Mouse (Mus musculus) bone marrow macrophage, adult 2 months (primary cell): ENCODE data around the gene Pop7.

Source experiments
- CTCF ChIP-seq: IDR thresholded peaks from 2 replicates; pipeline ENCODE4 v1.5.1; 2012; ENCODE audit warnings: low read depth, mild to moderate bottlenecking, low read length, moderate library complexity
- POLR2A ChIP-seq: IDR thresholded peaks from 2 replicates; pipeline ENCODE4 v1.6.1; 2012; ENCODE audit warnings: mild to moderate bottlenecking, low read depth, low read length, borderline replicate concordance

DNA sequence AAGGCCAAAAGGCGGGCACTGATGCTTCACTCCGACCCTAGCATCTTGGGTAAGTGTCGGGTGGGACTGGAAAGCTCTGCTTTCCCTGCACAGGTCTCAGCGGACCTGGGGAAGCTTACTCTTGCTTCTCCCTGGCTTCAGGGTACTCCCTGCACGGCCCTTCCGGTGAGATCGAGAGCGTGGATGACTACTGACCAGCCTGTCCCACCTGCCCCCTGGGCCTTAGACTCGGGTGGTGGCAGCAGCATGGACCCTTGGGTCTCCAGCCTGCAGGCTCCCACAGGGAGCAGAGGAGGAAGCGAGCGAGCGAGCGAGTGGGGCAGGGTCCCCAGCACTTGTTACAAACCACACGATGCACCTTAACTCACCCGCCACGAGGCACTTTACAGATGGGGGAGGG lies 23.2 kb upstream of the Pop7 start:
- TF ChIP-seq CTCF = no peak
- no peak for TF ChIP-seq POLR2A
